Mouse (Mus musculus) urinary bladder, postnatal 25 days (tissue): Measurements from ENCODE around the gene Fto.

Experiments
- DNase-seq: peaks from one replicate; pipeline ENCODE4 v3.0.0; 2022; ENCODE audit warnings: low spot score

Fto gene

DNA sequence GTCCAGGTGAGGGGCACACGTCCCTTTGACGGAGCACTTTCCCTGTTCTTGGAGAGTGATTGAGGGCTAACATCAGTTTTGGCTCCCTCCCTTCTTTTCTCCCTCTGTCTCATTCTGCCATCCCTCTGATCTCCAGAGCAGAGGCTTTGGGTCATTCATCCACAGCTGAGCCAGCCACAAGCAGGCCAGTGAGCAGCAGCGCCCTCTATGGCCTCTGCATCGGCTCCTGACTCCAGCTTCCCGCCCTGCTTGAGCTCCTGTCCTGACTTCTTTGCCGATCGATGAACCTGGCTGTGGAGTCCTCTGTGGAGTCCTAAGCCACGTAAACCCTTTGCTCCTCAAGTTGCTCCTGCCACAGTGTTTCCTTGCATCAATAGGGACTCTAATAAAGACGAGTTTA, 10.9 kb downstream of the Fto start:
- no peak for DNase-seq

DNA sequence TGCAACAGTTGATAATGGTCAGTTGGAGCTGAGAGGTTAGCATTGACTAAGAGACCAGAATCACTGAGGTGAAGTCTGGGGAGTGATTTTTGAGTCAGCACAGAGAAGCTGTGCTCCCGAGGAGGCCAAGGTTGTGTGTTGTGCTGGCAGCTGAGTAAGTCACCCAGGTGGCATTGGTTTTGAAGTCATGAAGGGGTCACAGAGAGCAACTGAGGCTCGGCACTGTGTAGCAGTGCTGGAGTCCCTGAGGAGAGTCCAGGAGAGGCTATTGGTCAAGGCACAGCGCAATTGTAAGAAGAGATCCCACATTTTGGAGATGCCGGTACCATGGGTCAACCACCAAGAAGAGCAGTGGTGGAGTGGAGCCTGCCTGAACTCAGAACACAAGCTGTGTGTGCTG, 11.6 kb downstream of the Fto start:
- DNase-seq: no peak

- no peak for DNase-seq
These were observed 12.7 kb downstream of the Fto start for GRCm38 (mm10) chr8:91326018-91326417.

DNA sequence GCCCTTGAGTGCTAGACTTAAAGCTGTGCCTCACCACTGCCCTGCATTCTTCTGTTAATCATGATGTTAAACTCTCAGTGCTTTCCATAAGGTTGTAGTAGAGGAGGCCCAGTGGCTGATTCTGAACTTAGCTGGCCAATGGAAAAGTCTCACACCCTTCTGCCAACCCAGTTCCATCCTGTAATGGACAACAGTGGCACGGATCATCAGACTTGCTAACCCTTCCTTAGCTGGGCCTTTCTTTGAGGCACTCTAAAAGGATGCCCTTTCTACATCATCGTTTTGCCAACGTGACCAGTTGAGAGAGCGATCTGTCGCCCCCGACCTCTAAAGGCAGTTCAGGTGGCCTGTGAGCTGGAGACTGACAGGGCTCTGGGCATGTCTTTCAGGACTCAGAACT, 13.6 kb downstream of the Fto start:
- DNase-seq: no peak

DNA sequence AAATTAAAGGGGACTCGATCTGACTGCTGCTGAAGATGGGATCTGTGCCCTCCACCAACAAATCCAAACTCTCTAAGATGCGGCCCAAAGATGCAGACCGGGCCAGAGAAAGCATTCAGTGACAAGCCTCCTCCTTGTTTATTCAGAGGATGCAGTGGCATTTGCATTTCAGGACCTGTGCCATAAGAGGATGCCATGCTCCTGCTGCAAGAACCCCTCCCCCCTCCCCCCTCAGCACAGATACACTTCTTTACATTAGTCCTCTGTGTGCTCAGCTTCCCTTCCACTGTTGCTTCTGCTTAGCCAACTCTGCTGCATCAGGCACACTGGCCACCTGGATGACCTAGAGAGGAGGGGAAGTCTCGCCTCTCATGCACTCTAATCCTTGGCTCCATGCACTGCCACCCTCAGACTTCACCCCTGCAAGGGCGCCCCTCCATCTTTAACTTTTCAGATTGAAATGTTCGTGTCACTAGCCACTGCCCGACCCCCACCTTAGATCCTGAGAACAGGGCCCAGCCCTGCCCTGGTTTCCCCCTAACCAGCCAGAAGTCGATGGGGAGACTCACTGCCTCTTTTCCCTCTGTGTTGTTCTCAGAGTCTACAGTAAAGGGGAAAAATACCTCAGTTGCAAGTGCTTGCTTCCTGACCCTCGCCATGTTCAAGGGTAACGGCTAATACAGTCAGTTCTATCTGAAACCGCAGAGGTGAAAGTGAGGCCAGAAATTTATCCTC, 14.3 kb downstream of the Fto start:
- DNase-seq: no peak

DNA sequence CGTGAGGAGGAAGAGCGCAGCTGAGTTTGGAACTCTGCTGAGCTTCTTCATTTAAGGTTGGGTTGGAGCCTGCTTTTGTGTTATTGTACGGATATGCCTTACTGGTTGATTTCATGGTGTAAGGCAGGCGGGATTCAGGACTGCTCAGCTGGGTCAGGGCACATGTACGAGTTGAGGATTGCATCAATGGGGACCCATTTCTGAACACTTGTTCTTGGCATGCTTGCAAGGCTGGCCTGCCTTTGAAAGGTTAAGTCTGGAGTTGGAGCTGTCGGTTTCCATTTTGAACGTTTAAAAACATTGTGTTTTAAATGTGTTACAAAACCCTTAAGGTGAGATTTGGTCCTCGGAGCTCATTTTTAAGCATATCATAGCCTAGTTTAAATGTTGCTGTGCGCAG, 15.7 kb downstream of the Fto start:
- no peak for DNase-seq

GRCm38 (mm10) chr8:91329461-91329850, 16.1 kb downstream of the Fto start:
- no peak for DNase-seq

- DNase-seq: no peak
These were observed 25.2 kb downstream of the Fto start for GRCm38 (mm10) chr8:91338389-91339154.

- DNase-seq: no peak
These were observed 26.3 kb downstream of the Fto start for GRCm38 (mm10) chr8:91339651-91340050.

- DNase-seq: no peak
These were observed 27.4 kb downstream of the Fto start for GRCm38 (mm10) chr8:91340746-91341145.

- no peak for DNase-seq
These were observed 28.9 kb downstream of the Fto start for GRCm38 (mm10) chr8:91342196-91342595.

- no peak for DNase-seq
These were observed 29.5 kb downstream of the Fto start for GRCm38 (mm10) chr8:91342798-91343197.

DNA sequence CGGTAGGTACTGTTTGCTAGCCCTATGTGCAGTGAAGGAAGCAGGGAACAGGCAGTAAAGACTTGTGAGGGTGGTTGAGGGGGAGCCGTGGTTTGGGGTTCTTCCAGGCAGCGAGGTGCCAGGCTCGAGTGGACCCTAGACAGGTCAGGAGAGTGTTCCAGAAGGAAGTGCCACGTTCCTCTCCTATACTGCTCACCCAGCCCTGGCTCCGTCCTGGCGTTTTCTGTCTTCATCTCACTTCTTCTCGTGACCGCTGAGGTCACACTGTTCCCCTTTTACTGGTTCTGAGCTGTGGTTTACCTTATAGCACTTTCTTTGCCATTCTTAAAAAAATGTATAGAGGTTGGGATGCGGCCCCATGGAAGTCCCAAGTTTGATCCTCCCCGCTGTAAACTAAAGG, 31.3 kb downstream of the Fto start:
- DNase-seq: no peak

DNA sequence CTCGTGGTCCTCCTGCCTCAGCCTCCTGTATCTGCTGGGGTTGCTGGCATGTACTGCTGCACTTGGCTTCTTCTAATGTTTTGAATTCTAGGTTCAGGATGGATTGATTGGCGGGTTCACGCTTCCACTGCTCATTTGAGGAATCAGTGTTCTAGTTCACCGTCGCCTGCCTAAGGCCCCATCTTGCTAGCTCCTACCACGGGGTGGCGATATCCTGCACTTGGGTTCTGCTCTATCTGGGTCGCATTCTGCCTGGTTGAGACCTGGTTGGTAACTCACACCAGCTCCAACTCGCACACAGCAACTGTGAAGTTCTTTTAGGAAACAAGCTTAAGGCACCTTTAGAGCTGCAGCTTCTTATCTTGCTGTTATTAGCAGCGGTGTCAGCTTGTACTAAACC, 33.8 kb downstream of the Fto start:
- no peak for DNase-seq

- no peak for DNase-seq
These were observed 34.3 kb downstream of the Fto start for GRCm38 (mm10) chr8:91347595-91347994.

- no peak for DNase-seq
These were observed 36.5 kb downstream of the Fto start for GRCm38 (mm10) chr8:91349816-91350215.

- no peak for DNase-seq
These were observed 37.3 kb downstream of the Fto start for GRCm38 (mm10) chr8:91350628-91351027.

DNA sequence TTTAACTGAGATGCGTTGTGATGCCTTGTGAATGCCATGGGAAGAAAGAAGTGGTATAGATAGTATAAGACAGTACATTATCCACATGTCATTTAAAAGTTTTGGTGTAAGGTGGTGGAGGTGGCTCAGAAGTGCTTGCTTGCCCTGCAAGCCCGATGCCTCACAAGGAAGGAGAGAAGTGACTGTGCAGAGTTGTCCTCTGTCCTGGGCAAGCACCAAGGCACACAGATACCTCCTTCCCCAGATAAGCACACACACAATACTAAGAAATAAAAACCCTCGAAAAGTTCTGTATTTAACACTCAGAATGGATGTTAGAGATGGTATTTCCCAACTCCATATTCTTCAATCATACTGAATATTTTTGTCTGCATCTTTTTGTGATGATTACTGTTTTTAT, 39.3 kb downstream of the Fto start:
- no peak for DNase-seq

GRCm38 (mm10) chr8:91353062-91353461, 39.7 kb downstream of the Fto start:
- no peak for DNase-seq

- no peak for DNase-seq
These were observed 40.6 kb downstream of the Fto start for GRCm38 (mm10) chr8:91353907-91354306.

- DNase-seq: no peak
These were observed 42.1 kb downstream of the Fto start for GRCm38 (mm10) chr8:91355301-91355905.

DNA sequence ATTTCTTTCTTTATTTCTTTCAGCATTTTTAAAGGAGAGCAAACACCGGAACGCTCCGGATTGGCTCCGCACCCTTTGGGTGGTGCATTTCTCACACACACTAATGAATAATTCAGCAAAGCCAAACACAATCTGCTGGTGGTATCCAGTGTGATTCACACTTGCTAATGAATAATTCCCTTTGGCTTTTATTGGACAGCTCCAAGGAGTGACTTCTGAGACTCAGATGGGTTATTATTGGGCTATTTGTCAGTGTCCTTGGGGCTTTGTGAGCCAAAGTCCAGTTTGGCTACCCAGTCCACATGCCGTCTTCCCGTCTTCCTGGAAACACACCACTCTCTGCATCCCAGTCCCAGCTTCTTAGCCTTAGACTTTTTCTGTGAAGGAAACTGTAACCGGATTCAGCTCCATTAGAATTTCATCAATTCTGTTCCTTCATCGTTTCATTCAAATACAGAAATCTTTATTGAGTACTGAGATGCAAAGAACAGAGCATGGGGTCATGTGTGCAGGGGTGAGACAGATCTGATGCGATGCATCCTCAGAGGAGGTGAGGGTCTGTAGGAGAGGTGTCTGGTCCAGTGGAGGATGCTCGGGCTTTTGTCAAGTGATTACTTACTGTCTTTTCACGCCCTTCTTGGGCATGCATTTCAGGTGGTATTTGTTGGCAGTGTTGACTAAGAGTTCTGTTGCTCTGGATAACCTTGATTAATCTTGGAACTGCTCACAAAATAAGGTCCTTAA, 42.8 kb downstream of the Fto start:
- DNase-seq: no peak
